Mouse (Mus musculus) right cerebral cortex, adult 2 months (tissue): ENCODE measurements around the gene Tfap4.

Experiments
- DNase-seq, 2 experiments: peaks; one replicate each; pipeline ENCODE4 v3.0.0; 2021 to 2022; ENCODE audit warnings: low spot score in 2 of 2

The Tfap4 gene

DNA sequence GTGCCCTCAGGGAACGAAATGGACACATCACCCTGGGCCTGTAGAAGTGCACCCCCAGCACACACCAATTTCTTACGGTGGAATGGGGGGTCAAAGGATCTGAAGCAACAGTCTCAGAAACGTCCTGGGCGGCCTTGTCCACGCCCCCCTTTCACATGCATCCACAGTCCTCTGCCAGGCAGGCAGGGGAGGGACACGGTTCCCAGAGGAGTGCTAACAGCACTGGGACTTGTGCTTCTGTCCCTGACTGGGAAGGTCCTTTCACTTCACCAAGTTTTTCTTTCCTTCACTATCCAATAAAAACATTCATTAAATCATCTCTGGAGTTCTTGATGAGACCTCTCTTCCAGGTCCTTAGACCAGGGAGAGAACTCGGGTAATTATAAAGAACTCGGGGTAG, 39.0 kb downstream of the Tfap4 start:
- DNase-seq, result no peak

GRCm38 (mm10) chr16:4519825-4520224, 39.8 kb downstream of the Tfap4 start:
- no peak for DNase-seq

DNA sequence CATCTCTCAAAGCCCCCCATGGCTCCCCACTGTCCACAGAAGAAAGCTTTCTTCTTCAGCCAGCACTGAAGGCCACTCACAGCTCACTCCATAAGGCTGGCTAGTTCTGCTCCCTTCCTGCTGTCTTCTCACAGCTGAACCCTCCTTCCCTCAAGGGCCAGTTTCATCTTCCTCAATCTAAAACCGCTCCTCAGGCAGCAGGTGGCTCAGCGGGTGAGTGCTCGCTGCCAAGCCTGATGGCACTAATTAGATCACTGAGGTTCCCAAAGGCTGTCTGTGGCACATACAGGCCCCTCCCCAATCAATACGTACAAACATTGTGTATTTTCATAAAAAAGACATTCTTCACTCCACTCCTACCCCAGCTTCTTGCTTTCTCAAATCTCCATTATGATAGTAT, 40.5 kb downstream of the Tfap4 start:
- DNase-seq, result no peak

GRCm38 (mm10) chr16:4517906-4518305, 41.7 kb downstream of the Tfap4 start:
- DNase-seq, result no peak

- no peak for DNase-seq
These were observed 45.3 kb downstream of the Tfap4 start for GRCm38 (mm10) chr16:4514383-4514782.

GRCm38 (mm10) chr16:4512661-4513438, 46.8 kb downstream of the Tfap4 start:
- DNase-seq, result peak in 1 of 2 experiments; percentile 13

- no peak for DNase-seq
These were observed 48.3 kb downstream of the Tfap4 start for GRCm38 (mm10) chr16:4511371-4511770.

- no peak for DNase-seq
These were observed 53.5 kb downstream of the Tfap4 start for GRCm38 (mm10) chr16:4506181-4506580.

- no peak for DNase-seq
These were observed 56.2 kb downstream of the Tfap4 start for GRCm38 (mm10) chr16:4503495-4503894.

- DNase-seq, result no peak
These were observed 57.1 kb downstream of the Tfap4 start for GRCm38 (mm10) chr16:4502568-4502967.

- no peak for DNase-seq
These were observed 58.0 kb downstream of the Tfap4 start for GRCm38 (mm10) chr16:4501703-4502102.

DNA sequence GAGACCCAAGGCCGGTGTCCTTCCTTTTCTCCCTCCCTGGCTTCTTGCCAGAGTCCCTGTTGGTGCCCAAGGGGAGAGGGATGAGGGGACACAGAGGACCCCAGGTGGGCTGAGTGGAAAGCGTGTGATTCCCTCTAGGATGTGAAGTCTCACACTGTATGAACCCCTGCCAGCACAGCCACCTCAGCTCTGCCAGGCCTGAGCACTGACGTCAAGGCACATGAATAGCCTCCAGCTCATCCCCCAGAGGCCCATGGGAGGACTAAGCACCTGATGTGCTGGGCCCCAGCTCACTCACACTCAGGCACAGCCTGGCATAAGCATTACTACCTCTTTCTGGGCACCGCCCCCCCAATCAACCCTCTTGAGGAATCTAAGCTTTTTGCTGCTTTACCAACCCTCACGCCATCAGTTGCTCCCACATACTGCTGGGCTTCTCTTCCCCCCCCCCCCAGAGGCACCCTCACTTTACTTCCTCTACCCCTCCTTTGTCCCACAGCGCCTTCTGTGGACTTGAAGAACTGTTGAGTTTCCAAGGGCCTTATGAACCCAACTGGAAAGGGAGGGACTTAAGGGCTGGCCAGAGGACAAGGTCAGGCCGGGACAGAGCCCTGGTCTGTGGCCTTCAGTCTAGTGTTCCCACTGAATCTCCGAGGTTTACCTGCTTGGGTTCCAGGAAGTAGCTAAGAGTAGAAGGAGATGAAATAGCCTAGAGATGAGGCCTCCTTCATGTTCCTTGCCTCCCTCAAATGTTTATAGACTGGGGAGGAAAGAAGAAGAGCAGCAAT, 58.9 kb downstream of the Tfap4 start:
- DNase-seq, result no peak

DNA sequence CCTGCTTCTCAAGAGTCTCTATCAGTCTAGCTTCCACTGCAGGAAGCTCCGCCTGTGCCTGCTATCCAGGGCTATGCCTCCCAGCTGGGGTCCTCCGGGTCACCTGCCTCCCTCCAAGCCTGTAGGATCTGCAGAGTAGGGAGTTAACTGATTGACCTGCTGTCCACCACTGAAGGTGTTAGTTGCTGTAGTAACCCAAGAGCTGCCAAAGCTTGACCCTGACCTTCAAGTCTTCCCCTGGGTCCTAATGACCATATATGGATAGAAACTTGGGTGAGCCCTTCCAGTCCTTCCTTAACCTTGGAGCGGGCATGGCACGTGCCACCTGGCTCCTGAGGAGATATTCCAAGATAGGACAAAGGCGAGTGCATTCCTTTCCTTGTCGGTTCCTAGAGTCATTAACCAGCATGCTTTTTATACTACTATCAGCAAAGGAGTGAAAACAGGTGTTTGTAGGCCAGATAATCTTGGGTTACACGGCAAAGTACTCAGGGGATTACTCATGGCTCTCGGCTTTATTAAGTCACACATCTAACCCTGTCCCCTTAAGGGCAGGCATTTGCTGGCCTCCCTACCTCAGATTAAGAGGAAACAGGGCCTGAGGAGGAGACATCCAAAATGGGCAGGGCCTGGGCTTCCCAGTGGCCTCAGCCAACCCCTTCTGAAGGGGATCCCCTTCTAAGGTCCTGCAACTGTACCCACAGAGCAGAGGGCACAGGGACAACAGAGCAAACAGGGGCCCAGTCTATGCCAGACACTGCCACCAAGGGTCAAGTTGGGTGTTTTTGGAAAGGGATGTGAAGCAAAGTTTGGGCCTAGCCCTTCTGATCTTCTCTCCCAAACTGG, 61.7 kb downstream of the Tfap4 start:
- no peak for DNase-seq

GRCm38 (mm10) chr16:4496470-4496869, 63.2 kb downstream of the Tfap4 start:
- DNase-seq, result no peak

DNA sequence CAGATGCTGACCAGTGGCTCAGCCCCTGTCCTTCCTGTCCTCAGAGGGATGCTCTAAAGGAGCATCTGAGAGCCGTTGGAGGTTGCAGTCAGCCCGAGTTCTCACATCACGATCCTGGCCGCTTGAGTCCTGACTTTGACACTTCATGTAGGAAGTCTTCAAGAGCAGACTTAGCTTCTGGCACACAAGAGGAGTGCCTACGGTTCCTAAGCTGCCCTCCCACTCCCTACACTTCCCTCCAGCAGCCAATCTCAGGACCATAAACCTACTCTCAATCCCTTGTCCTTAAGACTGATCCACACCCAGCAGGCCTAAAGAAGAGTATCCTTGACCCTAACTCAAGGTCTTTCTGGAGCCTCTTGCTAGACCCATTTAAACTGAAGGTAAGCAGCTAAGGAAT, 63.8 kb downstream of the Tfap4 start:
- DNase-seq, result no peak
